Mouse (Mus musculus) midbrain, embryonic 13.5 days (tissue): ENCODE data around the gene Dhx58. TPM values are rescaled to one million over a fixed set of nuclear protein-coding genes. Genes with fewer than 3 reads are reported as not detected.

Source experiments
- ATAC-seq: fragments of 200-750 bp; cut with Nextera tagmentation; 2 replicates; pipeline ENCODE4 v1.8.0; 2017; ENCODE audit warnings: mild to moderate bottlenecking, moderate TSS enrichment, moderate library complexity
- H3K27ac ChIP-seq: fragments of 300-500 bp; sonication (generic); 2 replicates; pipeline ENCODE4 v1.5.1; 2015; ENCODE audit warnings: inconsistent platforms, mild to moderate bottlenecking, moderate library complexity
- H3K27me3 ChIP-seq: fragments of 300-500 bp; sonication (generic); 2 replicates; pipeline ENCODE4 v1.6.1; 2015; ENCODE audit warnings: mild to moderate bottlenecking, inconsistent platforms
- H3K36me3 ChIP-seq: fragments of 300-500 bp; sonication (generic); 2 replicates; pipeline ENCODE4 v1.6.1; 2015; ENCODE audit warnings: mild to moderate bottlenecking, inconsistent platforms
- H3K4me1 ChIP-seq: fragments of 300-500 bp; sonication (generic); replicated peaks from 2 replicates; pipeline ENCODE4 v1.6.1; 2015; ENCODE audit warnings: inconsistent platforms
- H3K4me2 ChIP-seq: fragments of 300-500 bp; sonication (generic); replicated peaks from 2 replicates; pipeline ENCODE4 v1.6.1; 2015; ENCODE audit warnings: moderate library complexity, mild to moderate bottlenecking, inconsistent platforms
- H3K4me3 ChIP-seq: fragments of 300-500 bp; sonication (generic); replicated peaks from 2 replicates; pipeline ENCODE4 v1.5.1; 2015; ENCODE audit warnings: mild to moderate bottlenecking, inconsistent platforms
- H3K9ac ChIP-seq: fragments of 300-500 bp; sonication (generic); replicated peaks from 2 replicates; pipeline ENCODE4 v1.6.1; 2015; ENCODE audit warnings: mild to moderate bottlenecking, inconsistent platforms
- H3K9me3 ChIP-seq: fragments of 300-500 bp; sonication (generic); 2 replicates; pipeline ENCODE4 v1.6.1; 2016; ENCODE audit warnings: mild to moderate bottlenecking, inconsistent platforms
- WGBS: fragments of 180-500 bp; shearing (Covaris S2); methylation state at CpG from one replicate; pipeline ENCODE4 v1.1.7; 2015; 5-methylcytosine and 5-hydroxymethylcytosine counted together
- polyA plus RNA-seq: library from polyadenylated mRNA; unstranded; fragments of >200 nt; fragmentation: Nextera tagmentation; extraction: Ambion mirVana; gene quantifications from 2 replicates; pipeline ENCODE4 v1.2.1, GENCODE M21; 2015

The Dhx58 gene
- polyA plus RNA-seq, 1 experiment from 2014 or later, result 2.5 TPM

DNA sequence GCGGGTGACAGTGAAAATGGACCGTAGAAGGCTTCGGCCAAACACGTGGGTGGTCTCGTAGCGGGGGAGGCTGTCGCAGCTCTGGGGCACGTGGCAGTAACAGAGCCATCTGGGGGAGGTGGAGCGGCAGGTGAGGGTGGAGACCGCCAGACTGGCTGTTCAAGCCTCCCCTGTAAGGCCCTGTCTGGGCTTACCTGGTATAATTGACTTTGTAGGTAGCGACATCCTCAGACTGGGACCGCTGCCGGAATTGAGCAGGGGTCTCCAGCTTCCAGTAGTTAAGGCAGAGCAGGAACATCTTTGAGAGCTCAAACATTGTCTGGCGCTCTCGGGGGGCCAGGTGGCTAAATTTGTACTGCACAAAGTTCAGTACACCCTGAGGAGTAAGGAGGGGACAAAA is 6.5 kb upstream of the Dhx58 start:
- Histone ChIP-seq H3K9ac (0 out of 2 replicates have a peak overlapping the region, but pooled peaks have one; percentile 17), H3K27me3 (no peaks in the 10 kb centered on the region), H3K4me3 (no peak overlapping the region), H3K27ac (no peak overlapping the region), H3K4me2 (no peak overlapping the region), H3K9me3 (no peaks in the 10 kb centered on the region), H3K4me1 (peaks cover 38% of the 10 kb centered on the region), H3K36me3 (peaks cover 55% of the 10 kb centered on the region)
- no peak for ATAC-seq
- 95% methylated on average over 15 of the region's 15 CpGs for WGBS

DNA sequence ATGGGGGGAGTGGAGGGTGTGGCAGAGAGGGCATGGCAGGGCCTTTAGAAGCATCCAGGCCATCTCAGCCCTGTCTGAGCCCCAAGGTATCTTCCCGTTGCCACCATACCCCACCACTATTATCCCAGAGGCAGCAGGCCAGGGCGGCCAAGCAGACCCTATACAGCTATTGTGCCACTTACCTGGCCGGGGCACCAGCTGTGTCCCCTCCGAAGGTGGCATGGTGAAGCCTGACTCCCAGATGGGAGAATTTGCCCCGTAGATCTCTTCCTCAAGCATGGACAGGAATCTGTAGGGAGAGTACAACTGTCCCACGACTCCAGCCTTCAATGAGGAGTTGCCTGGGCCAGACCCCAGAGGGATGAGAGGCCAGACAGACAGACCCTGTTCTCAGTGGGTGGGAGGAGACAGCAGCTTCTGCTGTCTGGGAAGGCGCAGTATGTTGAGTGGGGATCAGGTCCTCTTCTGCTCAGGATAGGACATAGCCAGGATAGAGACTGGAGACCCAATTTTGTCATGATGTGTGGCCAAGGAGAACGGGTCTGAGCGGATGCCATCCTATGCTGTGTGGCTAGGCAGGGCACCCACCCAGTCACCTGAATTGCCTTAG is 5.2 kb upstream of the Dhx58 start:
- no peak for ATAC-seq
- Histone ChIP-seq H3K9ac (no peak overlapping the region), H3K4me2 (no peak overlapping the region), H3K4me1 (peaks cover 31% of the 10 kb centered on the region), H3K36me3 (peaks cover 59% of the 10 kb centered on the region), H3K27ac (no peak overlapping the region), H3K27me3 (no peaks in the 10 kb centered on the region), H3K4me3 (no peak overlapping the region), H3K9me3 (no peaks in the 10 kb centered on the region)
- 92% methylated on average over 9 of the region's 9 CpGs for WGBS

DNA sequence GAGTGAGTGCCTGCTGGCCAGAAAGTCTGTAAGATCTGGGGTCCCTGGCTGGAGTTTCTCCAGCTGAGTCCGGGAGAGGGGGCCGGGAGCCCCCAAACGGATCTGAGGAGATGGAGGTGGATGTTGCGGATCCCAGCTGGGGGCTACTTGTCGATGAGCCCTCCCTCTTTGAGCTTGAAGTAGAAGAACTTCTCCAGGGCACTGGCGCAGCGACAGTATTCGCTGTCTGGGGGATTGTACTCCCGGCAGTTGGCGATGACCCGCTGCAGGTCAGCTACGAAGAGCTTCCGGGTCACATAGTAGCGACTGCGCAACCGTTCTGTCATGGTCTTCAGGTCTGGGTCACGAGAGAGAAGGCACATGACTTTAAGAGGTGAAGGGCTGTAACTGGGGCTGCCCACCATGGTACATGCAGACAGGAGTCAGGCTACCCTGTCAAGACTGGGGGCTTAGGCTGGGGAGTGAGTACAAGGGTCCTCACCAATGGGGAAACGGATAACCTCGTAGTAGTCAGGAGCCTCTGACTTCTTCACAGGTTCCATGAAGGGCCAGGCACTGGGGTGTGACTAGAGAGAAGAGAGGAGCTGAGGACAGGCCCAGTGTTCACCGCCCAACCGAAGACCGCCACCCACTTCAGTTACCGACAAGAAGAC is 1.1 kb upstream of the Dhx58 start:
- H3K27me3 ChIP-seq, result peaks cover 14% of the 10 kb centered on the region; the same call in 1 of the 2 replicates
- H3K9me3 ChIP-seq, result no peaks in the 10 kb centered on the region
- WGBS, result 94% methylated on average over 23 of the region's 23 CpGs
- no peak overlapping the region for H3K9ac ChIP-seq
- H3K36me3 ChIP-seq, result peaks cover 60% of the 10 kb centered on the region
- H3K27ac ChIP-seq, result no peak overlapping the region
- no peak for ATAC-seq
- peaks cover 5% of the 10 kb centered on the region for H3K4me1 ChIP-seq
- H3K4me3 ChIP-seq, result no peak overlapping the region
- no peak overlapping the region for H3K4me2 ChIP-seq

DNA sequence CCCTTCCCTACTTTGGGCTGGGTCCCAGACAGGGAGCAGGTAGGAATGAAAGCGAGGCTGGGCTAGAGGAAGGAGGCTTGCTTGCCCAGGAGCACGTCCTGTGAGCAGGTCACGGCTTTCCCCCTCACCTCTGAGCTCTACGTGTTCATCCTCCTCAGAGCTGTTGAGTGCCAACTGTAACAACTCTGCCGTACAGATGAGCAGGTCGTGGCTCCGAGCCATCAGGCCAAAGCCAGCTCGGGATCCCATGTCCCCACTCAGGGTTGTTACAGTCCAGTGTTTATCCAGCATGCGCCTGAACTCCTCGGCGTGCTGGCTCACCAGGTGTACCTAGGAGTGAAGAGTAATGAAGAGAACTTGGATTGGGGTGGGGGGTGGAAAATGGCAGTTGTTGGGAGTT is 705 bp downstream of the Dhx58 start:
- WGBS, result 68% methylated on average over 11 of the region's 11 CpGs
- Histone ChIP-seq H3K4me2 (no peak overlapping the region), H3K9me3 (no peaks in the 10 kb centered on the region), H3K27ac (no peak overlapping the region), H3K4me3 (no peak overlapping the region), H3K9ac (no peak overlapping the region), H3K36me3 (peaks cover 42% of the 10 kb centered on the region), H3K27me3 (peaks cover 14% of the 10 kb centered on the region; the same call in 1 of the 2 replicates), H3K4me1 (peaks cover 5% of the 10 kb centered on the region)
- ATAC-seq, result no peak

DNA sequence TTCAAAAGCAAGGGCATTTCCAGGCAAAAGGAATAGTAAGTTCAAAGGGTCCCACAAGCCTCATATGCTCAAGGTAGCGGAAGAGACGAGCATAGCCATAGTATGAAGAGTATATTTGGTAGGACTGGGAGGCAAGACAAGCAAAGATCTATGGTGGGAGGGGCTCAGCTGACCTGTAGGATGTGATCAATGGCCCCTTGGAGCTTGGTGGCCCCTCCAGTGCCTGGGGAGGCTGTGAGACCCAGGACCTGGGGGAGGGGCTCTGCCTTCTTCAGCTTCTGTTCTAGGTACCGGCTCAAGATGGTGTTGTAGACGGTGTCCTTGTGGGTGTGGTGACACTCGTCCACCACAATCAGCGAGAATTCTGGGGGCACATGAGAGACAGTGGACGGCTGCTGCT is 1.2 kb downstream of the Dhx58 start:
- Histone ChIP-seq H3K27ac (no peak overlapping the region), H3K4me3 (no peak overlapping the region), H3K4me1 (peaks cover 5% of the 10 kb centered on the region), H3K27me3 (peaks cover 14% of the 10 kb centered on the region; the same call in 1 of the 2 replicates), H3K4me2 (no peak overlapping the region), H3K9ac (no peak overlapping the region), H3K9me3 (no peaks in the 10 kb centered on the region), H3K36me3 (peaks cover 37% of the 10 kb centered on the region)
- 50% methylated on average over 7 of the region's 7 CpGs for WGBS
- no peak for ATAC-seq

DNA sequence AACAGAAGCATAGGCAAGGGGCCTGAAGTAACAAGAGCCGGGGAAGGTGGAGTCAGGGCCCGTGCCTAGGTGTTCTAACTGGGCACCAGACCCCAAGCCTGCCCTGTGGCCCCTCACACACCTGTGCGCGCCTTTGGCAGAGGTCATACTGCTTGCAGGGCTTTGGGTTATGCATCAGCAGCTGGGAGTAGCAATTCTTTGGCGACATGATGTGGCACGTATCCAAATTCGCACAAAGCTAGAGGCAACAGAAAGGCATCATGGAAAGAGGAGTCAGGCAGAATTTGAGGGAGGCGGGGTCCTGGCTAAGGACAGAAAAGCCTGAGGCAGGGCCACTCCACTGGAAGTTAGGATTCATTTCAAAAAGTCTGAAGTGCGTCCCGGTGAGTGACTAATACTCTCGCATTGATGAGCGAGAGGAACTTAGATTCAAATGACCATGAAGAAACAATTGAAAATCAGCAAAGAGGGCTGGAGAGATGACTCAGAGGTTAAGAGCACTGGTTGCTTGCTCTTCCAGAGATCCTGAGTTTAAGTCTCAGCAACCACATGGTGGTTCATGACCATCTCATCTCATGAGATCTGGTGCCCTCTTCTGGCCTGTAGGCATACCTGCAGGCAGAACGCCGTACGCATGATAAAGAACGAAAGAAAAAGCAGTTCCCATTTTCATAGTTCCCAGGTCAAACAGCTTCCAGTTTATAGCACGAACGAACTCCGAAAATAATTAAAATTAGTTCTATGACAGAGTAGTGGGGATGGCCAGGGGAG is 1.8 kb downstream of the Dhx58 start:
- Histone ChIP-seq H3K36me3 (peaks cover 31% of the 10 kb centered on the region), H3K4me2 (no peak overlapping the region), H3K9me3 (no peaks in the 10 kb centered on the region), H3K9ac (no peak overlapping the region), H3K4me3 (no peak overlapping the region), H3K4me1 (peaks cover 5% of the 10 kb centered on the region), H3K27me3 (peaks cover 14% of the 10 kb centered on the region; the same call in 1 of the 2 replicates), H3K27ac (no peak overlapping the region)
- ATAC-seq, result peak; percentile 46; the same call in 1 of the 2 replicates
- WGBS, result 42% methylated on average over 19 of the region's 19 CpGs

DNA sequence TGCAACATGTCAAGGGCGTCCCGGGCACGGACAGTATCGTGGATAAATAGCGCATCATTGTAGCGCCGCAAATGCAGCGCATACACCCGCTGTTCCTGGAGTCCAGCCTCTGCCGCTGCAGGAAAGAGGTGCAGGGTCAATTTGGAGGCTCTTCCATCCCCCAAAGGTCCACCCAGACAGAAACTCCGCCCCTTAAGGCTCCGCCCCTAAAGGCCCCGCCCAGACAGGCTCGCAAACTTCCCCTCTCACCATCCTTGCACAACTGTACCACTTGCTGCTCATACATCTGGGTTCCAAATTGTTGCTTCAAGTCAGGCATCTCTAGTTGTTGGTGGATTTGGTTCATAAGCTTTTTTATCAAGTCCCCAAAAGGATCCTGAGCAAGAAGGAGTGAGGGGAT is 2.8 kb downstream of the Dhx58 start:
- WGBS, result 4% methylated on average over 14 of the region's 14 CpGs
- peaks cover 21% of the 10 kb centered on the region for H3K36me3 ChIP-seq
- no peaks in the 10 kb centered on the region for H3K9me3 ChIP-seq
- peak overlapping the region; percentile 41 for H3K4me2 ChIP-seq
- peak overlapping the region; percentile 19; the same call in 1 of the 2 replicates for H3K4me3 ChIP-seq
- H3K27me3 ChIP-seq, result peaks cover 14% of the 10 kb centered on the region; the same call in 1 of the 2 replicates
- peak overlapping the region; percentile 52; the same call in 1 of the 2 replicates for H3K9ac ChIP-seq
- H3K4me1 ChIP-seq, result peaks cover 5% of the 10 kb centered on the region
- no peak for ATAC-seq
- H3K27ac ChIP-seq, result no peak overlapping the region

DNA sequence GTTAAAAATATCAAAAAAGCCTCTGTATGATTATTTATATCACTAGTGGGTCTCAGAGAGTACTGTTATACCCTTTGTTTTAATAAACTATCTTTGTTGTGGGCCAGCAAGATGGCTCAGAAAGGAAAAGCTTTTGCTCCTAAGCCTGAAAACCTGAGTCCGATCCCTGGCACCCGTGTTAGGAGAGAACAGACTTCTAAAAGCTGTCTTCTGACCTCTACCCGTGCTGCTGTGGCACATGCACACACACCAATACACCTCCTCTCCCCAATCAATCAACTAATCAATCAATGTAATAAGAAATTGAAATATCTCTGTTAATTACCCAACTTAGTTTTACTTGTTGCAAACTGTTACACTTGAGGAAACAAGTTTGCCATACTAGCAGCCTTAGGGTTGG is 3.4 kb downstream of the Dhx58 start:
- no peak for ATAC-seq
- Histone ChIP-seq H3K4me1 (peaks cover 5% of the 10 kb centered on the region), H3K4me2 (no peak overlapping the region), H3K9me3 (no peaks in the 10 kb centered on the region), H3K36me3 (peaks cover 15% of the 10 kb centered on the region), H3K4me3 (no peak overlapping the region), H3K9ac (no peak overlapping the region), H3K27ac (no peak overlapping the region), H3K27me3 (peaks cover 14% of the 10 kb centered on the region; the same call in 1 of the 2 replicates)
- 78% methylated on average over 3 of the region's 3 CpGs for WGBS

DNA sequence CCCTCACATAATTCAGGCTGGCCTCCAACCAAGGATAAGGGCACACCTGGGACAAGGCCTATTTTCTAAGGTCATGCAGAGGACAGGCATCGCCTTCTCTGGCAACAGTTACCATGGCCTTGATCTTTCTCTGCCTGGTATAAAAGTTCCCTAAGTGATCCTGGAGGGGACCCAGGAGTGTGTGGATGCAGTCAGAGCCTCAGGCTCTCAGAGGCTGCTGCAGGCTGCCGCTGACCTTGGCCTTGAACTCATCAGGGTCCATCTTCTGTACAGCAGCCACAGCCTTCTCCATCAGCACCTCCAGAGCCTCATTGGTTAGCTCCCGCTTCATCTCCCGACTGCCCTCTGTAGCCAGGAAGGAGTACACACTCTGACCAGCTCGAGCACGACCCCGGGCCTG is 6.2 kb downstream of the Dhx58 start:
- Histone ChIP-seq H3K4me1 (peaks cover 8% of the 10 kb centered on the region), H3K4me3 (no peak overlapping the region), H3K27ac (no peak overlapping the region), H3K36me3 (no peaks in the 10 kb centered on the region), H3K9me3 (no peaks in the 10 kb centered on the region), H3K9ac (no peak overlapping the region; the same call in 1 of the 2 replicates), H3K27me3 (peaks cover 17% of the 10 kb centered on the region; the same call in 1 of the 2 replicates), H3K4me2 (no peak overlapping the region)
- 72% methylated on average over 7 of the region's 7 CpGs for WGBS
- no peak for ATAC-seq

DNA sequence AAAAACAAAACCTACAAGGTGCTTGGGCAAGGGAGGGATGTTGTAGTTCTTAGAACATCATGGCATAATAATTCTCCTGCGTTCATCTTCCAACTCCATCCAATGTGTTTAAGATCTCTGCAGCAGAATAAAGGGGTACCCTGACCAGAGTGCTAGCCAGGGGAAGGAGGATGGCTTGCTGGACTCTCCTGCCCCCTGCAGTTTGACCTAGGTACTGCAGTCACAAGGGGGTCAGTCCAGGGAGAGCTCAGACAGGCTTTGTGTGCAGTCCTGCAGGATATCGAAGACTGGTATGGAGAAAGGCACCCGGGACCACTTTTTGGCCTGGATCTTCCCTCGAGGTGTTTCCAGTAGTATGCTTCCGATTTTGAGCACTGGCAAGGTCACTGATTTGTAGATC is 9.1 kb downstream of the Dhx58 start:
- Histone ChIP-seq H3K4me3 (no peak overlapping the region), H3K4me2 (no peak overlapping the region), H3K4me1 (peaks cover 14% of the 10 kb centered on the region), H3K27me3 (peaks cover 31% of the 10 kb centered on the region), H3K27ac (no peak overlapping the region), H3K9ac (no peak overlapping the region), H3K36me3 (no peaks in the 10 kb centered on the region), H3K9me3 (no peaks in the 10 kb centered on the region)
- WGBS, result 38% methylated on average over 5 of the region's 5 CpGs
- ATAC-seq, result peak; percentile 60; the same call in 1 of the 2 replicates

DNA sequence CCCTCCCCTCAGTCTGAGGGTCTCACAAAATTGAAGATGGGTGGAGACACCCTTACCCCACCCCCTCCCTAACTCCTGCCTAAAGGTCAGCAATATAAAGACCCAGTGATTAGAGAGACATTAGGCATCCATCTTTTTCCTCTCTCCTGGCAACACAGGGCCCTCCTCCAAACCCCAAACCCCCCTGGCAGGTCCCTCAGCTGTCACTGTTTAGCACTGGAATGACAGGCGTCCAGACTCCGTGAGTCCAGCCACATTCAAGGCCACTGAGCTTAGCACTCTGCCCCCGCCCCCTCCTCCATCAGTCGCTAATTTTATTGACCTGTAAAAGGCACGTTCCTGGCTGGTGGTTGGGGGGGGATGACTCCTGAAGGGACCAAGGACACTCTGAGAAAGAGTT is 10.9 kb downstream of the Dhx58 start:
- no peak overlapping the region for H3K27ac ChIP-seq
- no peaks in the 10 kb centered on the region for H3K36me3 ChIP-seq
- no peak overlapping the region for H3K4me3 ChIP-seq
- ATAC-seq, result no peak
- peaks cover 14% of the 10 kb centered on the region for H3K4me1 ChIP-seq
- peaks cover 33% of the 10 kb centered on the region for H3K27me3 ChIP-seq
- H3K4me2 ChIP-seq, result no peak overlapping the region
- no peaks in the 10 kb centered on the region for H3K9me3 ChIP-seq
- WGBS, result 24% methylated on average over 5 of the region's 5 CpGs
- H3K9ac ChIP-seq, result no peak overlapping the region

DNA sequence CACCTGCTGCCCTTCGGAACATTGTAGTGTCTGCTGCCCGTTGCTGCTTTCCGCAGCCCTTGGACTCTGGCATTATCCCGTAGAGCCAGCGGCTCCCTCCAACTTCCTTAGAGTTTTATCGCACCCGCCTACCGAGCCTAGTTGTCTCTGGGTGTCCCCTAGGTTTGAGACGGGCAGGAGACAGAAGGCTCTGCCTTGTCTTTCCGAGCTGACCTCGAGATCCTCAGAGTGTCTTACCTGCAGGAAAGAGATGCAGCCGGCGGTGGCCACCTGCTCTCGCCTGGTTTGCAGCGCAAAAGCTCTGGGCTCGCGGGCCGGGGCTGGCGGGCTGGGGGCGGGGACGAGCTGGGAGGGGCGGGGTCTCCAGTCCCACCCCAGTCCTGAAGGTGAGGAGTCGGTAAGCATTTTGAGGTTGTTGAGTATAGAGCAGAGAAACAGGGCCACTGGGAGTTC is 11.9 kb downstream of the Dhx58 start, which contains the start of gene Zfp385c:
Zfp385c (minus strand) TSS at position 292 of the 453 bp plus-strand sequence.
- WGBS, result 1% methylated on average over 23 of the region's 23 CpGs
- peaks cover 14% of the 10 kb centered on the region for H3K4me1 ChIP-seq
- H3K9ac ChIP-seq, result peak within 1 kb of the TSS; percentile 40
- peaks cover 33% of the 10 kb centered on the region for H3K27me3 ChIP-seq
- H3K36me3 ChIP-seq, result no peaks in the 10 kb centered on the region
- H3K27ac ChIP-seq, result no peak within 1 kb of the TSS
- H3K4me2 ChIP-seq, result peak within 1 kb of the TSS; percentile 50
- H3K4me3 ChIP-seq, result peak within 1 kb of the TSS; percentile 22
- no peak for ATAC-seq
- H3K9me3 ChIP-seq, result no peaks in the 10 kb centered on the region
